Mouse (Mus musculus) liver, embryonic 11.5 days (tissue): Measurements from ENCODE around the gene Col6a1. TPM values are rescaled to one million over a fixed set of nuclear protein-coding genes. Genes with fewer than 3 reads are reported as not detected.
"Not testable (repeated sequence)": the region's sequence is repeated elsewhere in the genome, so short reads cannot be mapped to it uniquely, and the experiment has no call there.

ENCODE experiments used
- ATAC-seq: fragments of 200-750 bp; cut with Nextera tagmentation; replicated peaks from 2 replicates; pipeline ENCODE4 v1.8.0; 2017; ENCODE audit warnings: moderate number of reproducible peaks, mild to moderate bottlenecking, moderate TSS enrichment, moderate library complexity; ENCODE audit not compliant: low FRiP score
- DNase-seq: peaks from one replicate; pipeline ENCODE4 v3.0.0-alpha.2; 2017; ENCODE audit warnings: low spot score
- H3K27ac ChIP-seq: fragments of 300-500 bp; sonication (generic); 2 replicates; pipeline ENCODE4 v1.5.1; 2014; ENCODE audit warnings: mild to moderate bottlenecking, low read depth, low read length, control low read depth
- H3K27me3 ChIP-seq: fragments of 300-500 bp; sonication (generic); replicated peaks from 2 replicates; pipeline ENCODE4 v1.6.1; 2014; ENCODE audit warnings: low read length, mixed read lengths; ENCODE audit not compliant: control insufficient read depth, insufficient read depth
- H3K36me3 ChIP-seq: fragments of 300-500 bp; sonication (generic); 2 replicates; pipeline ENCODE4 v1.6.1; 2014; ENCODE audit warnings: mild to moderate bottlenecking, low read length, moderate library complexity, mixed read lengths; ENCODE audit not compliant: control insufficient read depth, insufficient read depth
- H3K4me1 ChIP-seq: fragments of 300-500 bp; sonication (generic); replicated peaks from 2 replicates; pipeline ENCODE4 v1.6.1; 2014; ENCODE audit warnings: low read length, mixed read lengths; ENCODE audit not compliant: control insufficient read depth, insufficient read depth
- H3K4me2 ChIP-seq: fragments of 300-500 bp; sonication (generic); 2 replicates; pipeline ENCODE4 v1.6.1; 2014; ENCODE audit warnings: mild to moderate bottlenecking, control low read depth, moderate library complexity
- H3K4me3 ChIP-seq: fragments of 300-500 bp; sonication (generic); 2 replicates; pipeline ENCODE4 v1.5.1; 2014; ENCODE audit warnings: low read depth, low read length, control low read depth
- H3K9ac ChIP-seq: fragments of 300-500 bp; sonication (generic); 2 replicates; pipeline ENCODE4 v1.6.1; 2014; ENCODE audit warnings: low read depth, low read length, control low read depth
- H3K9me3 ChIP-seq: fragments of 300-500 bp; sonication (generic); 2 replicates; pipeline ENCODE4 v1.6.1; 2016; ENCODE audit warnings: low read length, inconsistent platforms, mixed read lengths; ENCODE audit not compliant: control insufficient read depth
- WGBS: fragments of 180-500 bp; shearing (Covaris S2); extraction: QIAGEN DNeasy Blood & Tissue Kit; methylation state at CpG from one replicate; pipeline ENCODE4 v1.1.7; 2014; 5-methylcytosine and 5-hydroxymethylcytosine counted together
- polyA plus RNA-seq: library from polyadenylated mRNA; unstranded; fragments of >200 nt; fragmentation: Nextera tagmentation; extraction: Ambion mirVana; gene quantifications from 2 replicates; pipeline ENCODE4 v1.2.1, GENCODE M21; 2014

Col6a1 gene
- polyA plus RNA-seq, 1 experiment from 2014 or later: 20.8 TPM

- H3K27ac ChIP-seq: no peak overlapping the region
- ATAC-seq (no peak), DNase-seq (no peak)
- H3K36me3 ChIP-seq: no peaks in the 10 kb centered on the region
- H3K4me2 ChIP-seq: no peak overlapping the region
- no peaks in the 10 kb centered on the region for H3K9me3 ChIP-seq
- no peak overlapping the region for H3K4me3 ChIP-seq
- 81% methylated on average over 3 of the region's 3 CpGs for WGBS
- H3K4me1 ChIP-seq: no peaks in the 10 kb centered on the region
- H3K9ac ChIP-seq: no peak overlapping the region
- no peaks in the 10 kb centered on the region for H3K27me3 ChIP-seq
Observed at GRCm38 (mm10) chr10:76753640-76754039, 27.7 kb upstream of the Col6a1 start.

- not testable (repeated sequence) for H3K27me3 ChIP-seq, DNase-seq
Observed at GRCm38 (mm10) chr10:76744267-76744666, 18.3 kb upstream of the Col6a1 start.

GRCm38 (mm10) chr10:76736764-76737163 lies 10.8 kb upstream of the Col6a1 start:
- no peak overlapping the region for H3K9ac ChIP-seq
- no peak overlapping the region for H3K4me3 ChIP-seq
- H3K36me3 ChIP-seq: no peaks in the 10 kb centered on the region
- no peaks in the 10 kb centered on the region for H3K9me3 ChIP-seq
- 0 out of 2 replicates have a peak, but pooled peaks cover 5% of the 10 kb centered on the region for H3K4me1 ChIP-seq
- 68% methylated on average over 8 of the region's 8 CpGs for WGBS
- DNase-seq (no peak), ATAC-seq (no peak)
- H3K27me3 ChIP-seq: no peaks in the 10 kb centered on the region
- no peak overlapping the region for H3K27ac ChIP-seq
- no peak overlapping the region for H3K4me2 ChIP-seq

More at GRCm38 (mm10) chr10:76744267-76744666, 18.3 kb upstream of the Col6a1 start:
- 42% methylated on average over 11 of the region's 11 CpGs for WGBS
- H3K9ac ChIP-seq, H3K36me3 ChIP-seq, H3K27ac ChIP-seq, H3K4me2 ChIP-seq, ATAC-seq, H3K4me3 ChIP-seq, H3K9me3 ChIP-seq, H3K4me1 ChIP-seq: not testable (repeated sequence)

- 0 out of 2 replicates have a peak, but pooled peaks cover 5% of the 10 kb centered on the region for H3K4me1 ChIP-seq
- peak; percentile 72 for DNase-seq
- 2% methylated on average over 4 of the region's 4 CpGs for WGBS
- no peaks in the 10 kb centered on the region for H3K27me3 ChIP-seq
- H3K4me3 ChIP-seq: no peak overlapping the region
- H3K9ac ChIP-seq: no peak overlapping the region
- H3K36me3 ChIP-seq: no peaks in the 10 kb centered on the region
- H3K4me2 ChIP-seq: no peak overlapping the region
- H3K27ac ChIP-seq: no peak overlapping the region
- H3K9me3 ChIP-seq: no peaks in the 10 kb centered on the region
- ATAC-seq: no peak; the same call in 1 of the 2 replicates
Observed at GRCm38 (mm10) chr10:76734979-76735378, 9.0 kb upstream of the Col6a1 start.

- Histone ChIP-seq H3K27me3 (no peaks in the 10 kb centered on the region), H3K36me3 (no peaks in the 10 kb centered on the region), H3K27ac (no peak overlapping the region), H3K4me1 (0 out of 2 replicates have a peak, but pooled peaks cover 5% of the 10 kb centered on the region), H3K9ac (no peak overlapping the region), H3K9me3 (no peaks in the 10 kb centered on the region), H3K4me2 (no peak overlapping the region; the same call in 1 of the 2 replicates), H3K4me3 (no peak overlapping the region)
- ATAC-seq: no peak
- 27% methylated on average over 3 of the region's 3 CpGs for WGBS
- no peak for DNase-seq
Observed at GRCm38 (mm10) chr10:76733677-76734068, 7.7 kb upstream of the Col6a1 start.

GRCm38 (mm10) chr10:76732881-76733676 lies 7.1 kb upstream of the Col6a1 start:
- peak; percentile 41; the same call in 1 of the 2 replicates for ATAC-seq
- 0 out of 2 replicates have a peak, but pooled peaks cover 5% of the 10 kb centered on the region for H3K4me1 ChIP-seq
- H3K36me3 ChIP-seq: no peaks in the 10 kb centered on the region
- WGBS: 16% methylated on average over 17 of the region's 17 CpGs
- H3K27me3 ChIP-seq: no peaks in the 10 kb centered on the region
- H3K4me3 ChIP-seq: no peak overlapping the region
- peak; percentile 57 for DNase-seq
- H3K9ac ChIP-seq: no peak overlapping the region
- H3K9me3 ChIP-seq: no peaks in the 10 kb centered on the region
- H3K27ac ChIP-seq: peak overlapping the region; percentile 57; the same call in 1 of the 2 replicates
- H3K4me2 ChIP-seq: peak overlapping the region; percentile 2; the same call in 1 of the 2 replicates

GRCm38 (mm10) chr10:76732391-76732790 lies 6.4 kb upstream of the Col6a1 start:
- ATAC-seq (no peak), DNase-seq (no peak)
- 67% methylated on average over 6 of the region's 6 CpGs for WGBS
- Histone ChIP-seq H3K9ac (no peak overlapping the region), H3K9me3 (no peaks in the 10 kb centered on the region), H3K4me3 (no peak overlapping the region), H3K36me3 (no peaks in the 10 kb centered on the region), H3K4me1 (0 out of 2 replicates have a peak, but pooled peaks cover 5% of the 10 kb centered on the region), H3K4me2 (no peak overlapping the region), H3K27ac (peak overlapping the region; percentile 57; the same call in 1 of the 2 replicates), H3K27me3 (no peaks in the 10 kb centered on the region)

- Histone ChIP-seq H3K9me3 (no peaks in the 10 kb centered on the region), H3K27me3 (no peaks in the 10 kb centered on the region), H3K4me2 (no peak overlapping the region), H3K27ac (no peak overlapping the region), H3K9ac (no peak overlapping the region), H3K36me3 (no peaks in the 10 kb centered on the region), H3K4me3 (no peak overlapping the region), H3K4me1 (0 out of 2 replicates have a peak, but pooled peaks cover 5% of the 10 kb centered on the region)
- WGBS: 73% methylated on average over 20 of the region's 20 CpGs
- DNase-seq: peak; percentile 25
- ATAC-seq: no peak
Observed at GRCm38 (mm10) chr10:76731621-76732239, 5.8 kb upstream of the Col6a1 start.
